Mouse (Mus musculus): Measurements from ENCODE around the gene Mob1a. TPM values are rescaled to one million over a fixed set of nuclear protein-coding genes. Genes with fewer than 3 reads are reported as not detected.

The Mob1a gene
- polyA plus RNA-seq, 1 experiment from 2014 or later: 92.4 TPM

GRCm38 (mm10) chr6:83350172-83350571 is 24.4 kb downstream of the Mob1a start:
- peak overlapping the region; percentile 80 for H3K4me2 ChIP-seq (replicated peaks; ENCODE audit: low read depth, low read length)
- H3K27ac ChIP-seq (ENCODE audit: low read depth, low read length): no peak overlapping the region
- peak overlapping the region; percentile 89 for H3K4me3 ChIP-seq (ENCODE audit: low read length)
- no peaks in the 10 kb centered on the region for H3K9me3 ChIP-seq (ENCODE audit: control insufficient read depth, low read length)
- 84% methylated on average over 7 of the region's 7 CpGs for WGBS
- peaks cover 7% of the 10 kb centered on the region; the same call in 1 of the 2 replicates for H3K4me1 ChIP-seq (ENCODE audit: control insufficient read depth, insufficient read depth, low read length)
- peak overlapping the region; percentile 86 for H3K9ac ChIP-seq (ENCODE audit: low read depth, low read length)
- H3K36me3 ChIP-seq (ENCODE audit: control insufficient read depth, insufficient read depth, low read length): peaks cover 21% of the 10 kb centered on the region
- H3K27me3 ChIP-seq (ENCODE audit: control insufficient read depth, insufficient read depth, low read length): no peaks in the 10 kb centered on the region
- no peak for ATAC-seq (ENCODE audit: low FRiP score, low TSS enrichment)

GRCm38 (mm10) chr6:83350851-83351405 is 25.1 kb downstream of the Mob1a start:
- Histone ChIP-seq H3K9ac (ENCODE audit: low read depth, low read length) (no peak overlapping the region; the same call in 1 of the 2 replicates), H3K4me1 (ENCODE audit: control insufficient read depth, insufficient read depth, low read length) (peaks cover 7% of the 10 kb centered on the region; the same call in 1 of the 2 replicates), H3K4me2 (replicated peaks; ENCODE audit: low read depth, low read length) (no peak overlapping the region), H3K4me3 (ENCODE audit: low read length) (no peak overlapping the region), H3K9me3 (ENCODE audit: control insufficient read depth, low read length) (no peaks in the 10 kb centered on the region), H3K27ac (ENCODE audit: low read depth, low read length) (no peak overlapping the region), H3K27me3 (ENCODE audit: control insufficient read depth, insufficient read depth, low read length) (no peaks in the 10 kb centered on the region), H3K36me3 (ENCODE audit: control insufficient read depth, insufficient read depth, low read length) (peaks cover 25% of the 10 kb centered on the region)
- no peak for ATAC-seq (ENCODE audit: low FRiP score, low TSS enrichment)
- WGBS: 92% methylated on average over 16 of the region's 16 CpGs

GRCm38 (mm10) chr6:83351490-83352160 is 25.8 kb downstream of the Mob1a start:
- H3K9ac ChIP-seq (ENCODE audit: low read depth, low read length): no peak overlapping the region
- no peak overlapping the region for H3K4me2 ChIP-seq (replicated peaks; ENCODE audit: low read depth, low read length)
- no peak for ATAC-seq (ENCODE audit: low FRiP score, low TSS enrichment)
- 83% methylated on average over 7 of the region's 7 CpGs for WGBS
- H3K4me3 ChIP-seq (ENCODE audit: low read length): no peak overlapping the region
- H3K27ac ChIP-seq (ENCODE audit: low read depth, low read length): no peak overlapping the region
- peaks cover 7% of the 10 kb centered on the region; the same call in 1 of the 2 replicates for H3K4me1 ChIP-seq (ENCODE audit: control insufficient read depth, insufficient read depth, low read length)
- no peaks in the 10 kb centered on the region for H3K9me3 ChIP-seq (ENCODE audit: control insufficient read depth, low read length)
- peaks cover 25% of the 10 kb centered on the region for H3K36me3 ChIP-seq (ENCODE audit: control insufficient read depth, insufficient read depth, low read length)
- no peaks in the 10 kb centered on the region for H3K27me3 ChIP-seq (ENCODE audit: control insufficient read depth, insufficient read depth, low read length)

GRCm38 (mm10) chr6:83352666-83353410 is 27.0 kb downstream of the Mob1a start:
- peaks cover 36% of the 10 kb centered on the region for H3K36me3 ChIP-seq (ENCODE audit: control insufficient read depth, insufficient read depth, low read length)
- no peak overlapping the region for H3K9ac ChIP-seq (ENCODE audit: low read depth, low read length)
- H3K9me3 ChIP-seq (ENCODE audit: control insufficient read depth, low read length): no peaks in the 10 kb centered on the region
- no peak overlapping the region for H3K4me3 ChIP-seq (ENCODE audit: low read length)
- ATAC-seq (ENCODE audit: low FRiP score, low TSS enrichment): no peak
- peaks cover 7% of the 10 kb centered on the region; the same call in 1 of the 2 replicates for H3K4me1 ChIP-seq (ENCODE audit: control insufficient read depth, insufficient read depth, low read length)
- no peak overlapping the region for H3K4me2 ChIP-seq (replicated peaks; ENCODE audit: low read depth, low read length)
- H3K27me3 ChIP-seq (ENCODE audit: control insufficient read depth, insufficient read depth, low read length): no peaks in the 10 kb centered on the region
- WGBS: 94% methylated on average over 24 of the region's 24 CpGs
- H3K27ac ChIP-seq (ENCODE audit: low read depth, low read length): no peak overlapping the region

- peaks cover 52% of the 10 kb centered on the region for H3K36me3 ChIP-seq (ENCODE audit: control insufficient read depth, insufficient read depth, low read length)
- H3K4me2 ChIP-seq (replicated peaks; ENCODE audit: low read depth, low read length): no peak overlapping the region
- H3K9me3 ChIP-seq (ENCODE audit: control insufficient read depth, low read length): no peaks in the 10 kb centered on the region
- H3K9ac ChIP-seq (ENCODE audit: low read depth, low read length): no peak overlapping the region
- H3K27ac ChIP-seq (ENCODE audit: low read depth, low read length): no peak overlapping the region
- H3K27me3 ChIP-seq (ENCODE audit: control insufficient read depth, insufficient read depth, low read length): no peaks in the 10 kb centered on the region
- peaks cover 3% of the 10 kb centered on the region; the same call in 1 of the 2 replicates for H3K4me1 ChIP-seq (ENCODE audit: control insufficient read depth, insufficient read depth, low read length)
- no peak overlapping the region for H3K4me3 ChIP-seq (ENCODE audit: low read length)
- ATAC-seq (ENCODE audit: low FRiP score, low TSS enrichment): no peak
- WGBS: 87% methylated on average over 9 of the region's 9 CpGs
These were observed 29.3 kb downstream of the Mob1a start for GRCm38 (mm10) chr6:83354856-83355781.

GRCm38 (mm10) chr6:83356569-83357138 is 30.8 kb downstream of the Mob1a start:
- H3K9me3 ChIP-seq (ENCODE audit: control insufficient read depth, low read length): no peaks in the 10 kb centered on the region
- H3K9ac ChIP-seq (ENCODE audit: low read depth, low read length): no peak overlapping the region
- no peak overlapping the region for H3K4me3 ChIP-seq (ENCODE audit: low read length)
- 33% methylated on average over 7 of the region's 7 CpGs for WGBS
- peak; percentile 48 for ATAC-seq (ENCODE audit: low FRiP score, low TSS enrichment)
- no peaks in the 10 kb centered on the region for H3K4me1 ChIP-seq (ENCODE audit: control insufficient read depth, insufficient read depth, low read length)
- H3K36me3 ChIP-seq (ENCODE audit: control insufficient read depth, insufficient read depth, low read length): peaks cover 59% of the 10 kb centered on the region
- H3K4me2 ChIP-seq (replicated peaks; ENCODE audit: low read depth, low read length): no peak overlapping the region
- no peak overlapping the region for H3K27ac ChIP-seq (ENCODE audit: low read depth, low read length)
- no peaks in the 10 kb centered on the region for H3K27me3 ChIP-seq (ENCODE audit: control insufficient read depth, insufficient read depth, low read length)

- H3K4me2 ChIP-seq (replicated peaks; ENCODE audit: low read depth, low read length): no peak overlapping the region
- WGBS: 91% methylated on average over 10 of the region's 10 CpGs
- no peaks in the 10 kb centered on the region for H3K4me1 ChIP-seq (ENCODE audit: control insufficient read depth, insufficient read depth, low read length)
- H3K36me3 ChIP-seq (ENCODE audit: control insufficient read depth, insufficient read depth, low read length): peaks cover 63% of the 10 kb centered on the region
- no peaks in the 10 kb centered on the region for H3K27me3 ChIP-seq (ENCODE audit: control insufficient read depth, insufficient read depth, low read length)
- no peak overlapping the region for H3K4me3 ChIP-seq (ENCODE audit: low read length)
- no peak for ATAC-seq (ENCODE audit: low FRiP score, low TSS enrichment)
- no peak overlapping the region for H3K9ac ChIP-seq (ENCODE audit: low read depth, low read length)
- H3K9me3 ChIP-seq (ENCODE audit: control insufficient read depth, low read length): no peaks in the 10 kb centered on the region
- no peak overlapping the region for H3K27ac ChIP-seq (ENCODE audit: low read depth, low read length)
These were observed 31.6 kb downstream of the Mob1a start for GRCm38 (mm10) chr6:83357436-83357835.

GRCm38 (mm10) chr6:83361523-83362248 is 35.9 kb downstream of the Mob1a start:
- 88% methylated on average over 11 of the region's 11 CpGs for WGBS
- Histone ChIP-seq H3K9ac (ENCODE audit: low read depth, low read length) (no peak overlapping the region), H3K4me2 (replicated peaks; ENCODE audit: low read depth, low read length) (no peak overlapping the region), H3K9me3 (ENCODE audit: control insufficient read depth, low read length) (no peaks in the 10 kb centered on the region), H3K4me1 (ENCODE audit: control insufficient read depth, insufficient read depth, low read length) (no peaks in the 10 kb centered on the region), H3K36me3 (ENCODE audit: control insufficient read depth, insufficient read depth, low read length) (peaks cover 56% of the 10 kb centered on the region), H3K27ac (ENCODE audit: low read depth, low read length) (no peak overlapping the region), H3K4me3 (ENCODE audit: low read length) (no peak overlapping the region), H3K27me3 (ENCODE audit: control insufficient read depth, insufficient read depth, low read length) (no peaks in the 10 kb centered on the region)
- ATAC-seq (ENCODE audit: low FRiP score, low TSS enrichment): no peak

Measured in kidney, embryonic 14.5 days (tissue).